Mouse (Mus musculus): ENCODE data around the gene 1700031F05Rik. TPM values are rescaled to one million over a fixed set of nuclear protein-coding genes. Genes with fewer than 3 reads are reported as not detected.

Gene 1700031F05Rik
- not detected in 2 replicates for polyA plus RNA-seq (2012; rRNA removed)

GRCm38 (mm10) chrX:102867871-102868270, at the start of gene 1700031F05Rik:
Gene 1700031F05Rik, minus strand, starts transcription at chrX:102867971.

GRCm38 (mm10) chrX:102908587-102908986, 40.8 kb upstream of the 1700031F05Rik start, which contains the start of the genes Dmrtc1a and 1700011M02Rik:
Gene Dmrtc1a, minus strand, starts transcription at chrX:102908687.
Gene 1700011M02Rik, plus strand, starts transcription at chrX:102908905.

GRCm38 (mm10) chrX:102854516-102854915, 13.3 kb downstream of the 1700031F05Rik start, which contains the start of gene Dmrtc1c2:
Gene Dmrtc1c2, minus strand, starts transcription at chrX:102854616.

Other genes with a start within 250 kb of the 1700031F05Rik start
- gene Phka1, start 223.7 kb downstream of the 1700031F05Rik start, polyA plus RNA-seq (2012; rRNA removed): 0.78 and 0.85 TPM in 2 replicates
- not detected in 2 replicates for gene Gm3880, start 181.0 kb downstream of the 1700031F05Rik start, polyA plus RNA-seq (2012; rRNA removed)
- gene Gm9112, start 160.3 kb downstream of the 1700031F05Rik start, polyA plus RNA-seq (2012; rRNA removed): not detected in 2 replicates
- not detected in 2 replicates for gene Dmrtc1b, start 160.1 kb downstream of the 1700031F05Rik start, polyA plus RNA-seq (2012; rRNA removed)
- gene Dmrtc1c1, start 65.0 kb downstream of the 1700031F05Rik start, polyA plus RNA-seq (2012; rRNA removed): not detected in 2 replicates
- gene Dmrtc1c2, start 13.4 kb downstream of the 1700031F05Rik start, polyA plus RNA-seq (2012; rRNA removed): not detected in 2 replicates
- gene Dmrtc1a, start 40.7 kb upstream of the 1700031F05Rik start, polyA plus RNA-seq (2012; rRNA removed): 0.03 TPM in 1 of 2 replicates, not detected in the other
- gene 1700011M02Rik, start 40.9 kb upstream of the 1700031F05Rik start, polyA plus RNA-seq (2012; rRNA removed): not detected in 2 replicates
- not detected in 2 replicates for gene 1700018G05Rik, start 60.4 kb upstream of the 1700031F05Rik start, polyA plus RNA-seq (2012; rRNA removed)